Mouse (Mus musculus): Measurements from ENCODE around the gene Mars. TPM values are rescaled to one million over a fixed set of nuclear protein-coding genes. Genes with fewer than 3 reads are reported as not detected.

The Mars gene
- polyA plus RNA-seq, 1 experiment from 2014 or later: 84.0 TPM

DNA sequence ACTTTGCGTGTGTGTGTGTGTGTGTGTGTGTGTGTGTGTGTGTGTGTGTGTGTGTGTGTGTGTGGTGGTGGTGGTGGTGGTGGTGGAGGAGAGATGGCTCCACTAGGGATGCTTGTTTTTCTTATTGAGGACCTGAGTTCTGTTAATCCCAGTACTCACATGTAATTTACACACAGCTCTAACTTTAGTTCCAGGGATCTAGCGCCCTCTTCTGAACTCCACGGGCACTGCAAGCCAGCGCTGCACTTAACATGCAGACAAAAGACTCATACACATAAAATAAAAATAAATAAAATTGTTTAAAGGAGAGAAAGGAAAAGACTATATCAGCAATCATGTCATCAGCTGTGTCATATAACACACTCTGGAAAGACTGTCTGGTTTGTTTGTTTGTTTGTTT, 37.4 kb upstream of the Mars start:
- Histone ChIP-seq H3K27ac (replicated peaks) (no peak overlapping the region), H3K9ac (no peak overlapping the region), H3K27me3 (replicated peaks) (peaks cover 21% of the 10 kb centered on the region), H3K4me1 (peaks cover 11% of the 10 kb centered on the region; the same call in 1 of the 2 replicates), H3K4me3 (no peak overlapping the region), H3K4me2 (no peak overlapping the region), H3K9me3 (no peaks in the 10 kb centered on the region), H3K36me3 (no peaks in the 10 kb centered on the region)
- no peak for ATAC-seq (ENCODE audit: extremely low read depth, insufficient number of reproducible peaks, low FRiP score, low TSS enrichment)
- WGBS: 61% methylated on average over 3 of the region's 4 CpGs

- no peak overlapping the region for H3K4me3 ChIP-seq
Measured at GRCm38 (mm10) chr10:127346173-127346572, 34.6 kb upstream of the Mars start.

GRCm38 (mm10) chr10:127343029-127343428, 31.4 kb upstream of the Mars start:
- H3K4me3 ChIP-seq: no peak overlapping the region
- H3K27ac ChIP-seq (replicated peaks): no peak overlapping the region
- 66% methylated on average over 3 of the region's 3 CpGs for WGBS

More at GRCm38 (mm10) chr10:127346173-127346572, 34.6 kb upstream of the Mars start:
- ATAC-seq (ENCODE audit: extremely low read depth, insufficient number of reproducible peaks, low FRiP score, low TSS enrichment): no peak
- H3K4me2 ChIP-seq: no peak overlapping the region
- H3K27me3 ChIP-seq (replicated peaks): peaks cover 21% of the 10 kb centered on the region
- H3K4me1 ChIP-seq: peaks cover 22% of the 10 kb centered on the region
- no peak overlapping the region for H3K27ac ChIP-seq (replicated peaks)
- 59% methylated on average over 3 of the region's 3 CpGs for WGBS
- H3K9me3 ChIP-seq: no peaks in the 10 kb centered on the region
- no peaks in the 10 kb centered on the region for H3K36me3 ChIP-seq
- no peak overlapping the region for H3K9ac ChIP-seq

GRCm38 (mm10) chr10:127341891-127342639, 30.5 kb upstream of the Mars start, which contains the start of gene Gli1:
Gene Gli1, minus strand, starts transcription at chr10:127341974.
- peak within 1 kb of the TSS; percentile 71 for H3K9ac ChIP-seq
- WGBS: under 1% methylated on average over 29 of the region's 29 CpGs
- peak within 1 kb of the TSS; percentile 57 for H3K4me3 ChIP-seq
- no peaks in the 10 kb centered on the region for H3K36me3 ChIP-seq
- ATAC-seq (ENCODE audit: extremely low read depth, insufficient number of reproducible peaks, low FRiP score, low TSS enrichment): no peak
- peaks cover 50% of the 10 kb centered on the region for H3K27me3 ChIP-seq (replicated peaks)
- H3K27ac ChIP-seq (replicated peaks): no peak within 1 kb of the TSS
- no peaks in the 10 kb centered on the region for H3K9me3 ChIP-seq
- peak within 1 kb of the TSS; percentile 96 for H3K4me2 ChIP-seq
- H3K4me1 ChIP-seq: peaks cover 34% of the 10 kb centered on the region

More at GRCm38 (mm10) chr10:127343029-127343428, 31.4 kb upstream of the Mars start:
- H3K9me3 ChIP-seq: no peaks in the 10 kb centered on the region
- no peak overlapping the region for H3K9ac ChIP-seq
- H3K4me2 ChIP-seq: no peak overlapping the region
- H3K4me1 ChIP-seq: peaks cover 34% of the 10 kb centered on the region
- H3K27me3 ChIP-seq (replicated peaks): peaks cover 40% of the 10 kb centered on the region
- no peaks in the 10 kb centered on the region for H3K36me3 ChIP-seq
- no peak for ATAC-seq (ENCODE audit: extremely low read depth, insufficient number of reproducible peaks, low FRiP score, low TSS enrichment)

- H3K27me3 ChIP-seq (replicated peaks): peaks cover 58% of the 10 kb centered on the region
- ATAC-seq (ENCODE audit: extremely low read depth, insufficient number of reproducible peaks, low FRiP score, low TSS enrichment): no peak
- peak overlapping the region; percentile 66 for H3K9ac ChIP-seq
- no peaks in the 10 kb centered on the region for H3K9me3 ChIP-seq
- no peak overlapping the region for H3K27ac ChIP-seq (replicated peaks)
- H3K4me2 ChIP-seq: peak overlapping the region; percentile 96
- no peaks in the 10 kb centered on the region for H3K36me3 ChIP-seq
- peaks cover 34% of the 10 kb centered on the region for H3K4me1 ChIP-seq
- WGBS: 0% methylated on average over 7 of the region's 11 CpGs
- H3K4me3 ChIP-seq: peak overlapping the region; percentile 57
Measured at GRCm38 (mm10) chr10:127341360-127341690, 29.7 kb upstream of the Mars start.

DNA sequence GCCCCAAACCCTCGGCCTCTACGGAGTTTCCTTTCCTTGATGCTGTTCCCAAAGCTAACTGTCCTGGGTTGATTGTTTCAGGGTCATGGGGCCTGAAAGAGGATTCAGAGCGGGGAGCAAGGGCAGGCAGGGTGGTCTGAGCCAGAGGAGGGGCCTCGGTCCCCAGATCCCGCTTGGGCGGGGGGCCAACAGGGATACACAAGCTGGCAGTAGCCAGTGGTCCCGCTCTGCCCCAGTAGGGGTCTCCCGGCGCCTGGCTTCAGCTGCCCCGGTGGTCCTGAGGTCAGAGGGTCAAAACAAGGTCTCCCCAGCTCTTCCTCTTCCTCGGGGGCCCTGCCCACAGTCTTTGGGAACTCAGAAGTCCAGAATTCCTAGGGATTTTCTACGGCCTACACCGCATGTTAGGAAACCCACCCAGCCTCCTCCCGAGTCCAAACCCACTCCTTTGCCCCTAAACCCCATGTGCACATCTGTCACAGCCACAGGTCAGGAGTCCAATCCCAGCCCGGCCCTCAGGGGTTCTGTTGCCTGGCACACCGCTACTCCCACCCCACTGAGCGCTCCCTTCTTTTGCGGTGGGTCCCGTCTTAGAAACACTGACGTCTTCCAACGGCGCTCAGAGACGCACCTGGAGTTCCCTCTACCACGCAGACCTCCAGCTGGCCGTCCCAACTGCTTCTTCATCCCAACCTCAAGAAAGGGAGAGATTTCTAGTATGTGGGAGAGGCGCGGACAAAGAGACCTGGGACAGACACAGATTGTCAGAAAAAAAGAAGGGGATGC, 29.2 kb upstream of the Mars start:
- H3K27me3 ChIP-seq (replicated peaks): peaks cover 63% of the 10 kb centered on the region
- H3K4me3 ChIP-seq: peak overlapping the region; percentile 57
- H3K9me3 ChIP-seq: no peaks in the 10 kb centered on the region
- WGBS: 2% methylated on average over 27 of the region's 27 CpGs
- no peak overlapping the region for H3K27ac ChIP-seq (replicated peaks)
- H3K4me1 ChIP-seq: peaks cover 34% of the 10 kb centered on the region
- H3K36me3 ChIP-seq: no peaks in the 10 kb centered on the region
- peak overlapping the region; percentile 71 for H3K9ac ChIP-seq
- H3K4me2 ChIP-seq: peak overlapping the region; percentile 96
- no peak for ATAC-seq (ENCODE audit: extremely low read depth, insufficient number of reproducible peaks, low FRiP score, low TSS enrichment)

DNA sequence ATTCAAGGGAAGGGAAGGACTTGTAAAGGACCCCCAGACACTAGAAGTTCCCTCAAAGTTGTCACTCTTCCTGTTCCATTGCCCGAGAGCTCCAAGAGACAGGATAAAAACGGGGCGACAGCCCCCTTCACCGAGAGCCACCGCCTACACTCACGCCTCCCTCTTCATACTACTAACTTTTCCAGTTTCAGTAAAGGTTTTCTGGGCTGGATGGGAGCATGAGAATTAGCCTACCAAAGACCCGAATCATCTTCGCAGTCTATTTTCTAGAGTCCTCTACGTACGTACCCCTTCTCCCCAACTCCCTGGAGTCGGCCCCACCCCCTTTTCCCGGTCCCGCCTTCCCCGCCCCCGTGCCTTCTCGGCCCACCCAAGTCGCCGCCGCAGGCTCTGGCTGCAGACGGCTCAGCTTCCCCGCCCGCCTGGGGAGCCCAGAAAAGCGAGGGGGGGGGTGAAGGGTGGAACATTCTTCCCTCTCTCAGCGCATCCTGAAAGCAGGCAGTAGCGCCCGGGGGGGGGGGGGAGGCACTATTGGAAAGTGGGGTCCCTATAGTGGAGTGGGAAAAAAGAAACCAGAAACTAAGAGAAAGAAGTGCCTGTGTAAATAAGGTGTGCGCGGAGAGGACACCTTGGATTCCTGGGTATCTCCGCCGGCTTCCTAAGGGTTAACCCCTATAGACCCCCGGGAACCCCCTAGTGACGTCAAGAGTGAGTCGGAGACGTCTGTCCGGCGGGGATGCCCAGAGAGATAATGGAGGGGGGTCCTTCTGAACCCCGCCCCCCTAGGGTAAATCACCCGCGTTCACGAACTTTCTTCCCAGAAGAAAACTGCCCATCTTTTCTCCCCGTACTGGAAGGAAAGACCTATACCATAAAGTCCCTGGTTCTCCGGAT, 28.3 kb upstream of the Mars start:
- no peak for ATAC-seq (ENCODE audit: extremely low read depth, insufficient number of reproducible peaks, low FRiP score, low TSS enrichment)
- Histone ChIP-seq H3K4me2 (peak overlapping the region; percentile 96), H3K4me1 (peaks cover 34% of the 10 kb centered on the region), H3K9ac (peak overlapping the region; percentile 71), H3K4me3 (peak overlapping the region; percentile 57), H3K9me3 (no peaks in the 10 kb centered on the region), H3K27ac (replicated peaks) (peak overlapping the region; percentile 48; the same call in 1 of the 2 replicates), H3K36me3 (no peaks in the 10 kb centered on the region), H3K27me3 (replicated peaks) (peaks cover 64% of the 10 kb centered on the region)
- under 1% methylated on average over 41 of the region's 42 CpGs for WGBS

- H3K9me3 ChIP-seq: no peaks in the 10 kb centered on the region
- H3K4me1 ChIP-seq: peaks cover 34% of the 10 kb centered on the region
- H3K27me3 ChIP-seq (replicated peaks): peaks cover 67% of the 10 kb centered on the region
- peak overlapping the region; percentile 71 for H3K9ac ChIP-seq
- H3K4me2 ChIP-seq: peak overlapping the region; percentile 96
- no peaks in the 10 kb centered on the region for H3K36me3 ChIP-seq
- WGBS: under 1% methylated on average over 31 of the region's 31 CpGs
- H3K27ac ChIP-seq (replicated peaks): peak overlapping the region; percentile 53; the same call in 1 of the 2 replicates
- ATAC-seq (ENCODE audit: extremely low read depth, insufficient number of reproducible peaks, low FRiP score, low TSS enrichment): peak; percentile 53; the same call in 1 of the 2 replicates
- peak overlapping the region; percentile 57 for H3K4me3 ChIP-seq
Measured at GRCm38 (mm10) chr10:127338930-127339682, 27.5 kb upstream of the Mars start.

DNA sequence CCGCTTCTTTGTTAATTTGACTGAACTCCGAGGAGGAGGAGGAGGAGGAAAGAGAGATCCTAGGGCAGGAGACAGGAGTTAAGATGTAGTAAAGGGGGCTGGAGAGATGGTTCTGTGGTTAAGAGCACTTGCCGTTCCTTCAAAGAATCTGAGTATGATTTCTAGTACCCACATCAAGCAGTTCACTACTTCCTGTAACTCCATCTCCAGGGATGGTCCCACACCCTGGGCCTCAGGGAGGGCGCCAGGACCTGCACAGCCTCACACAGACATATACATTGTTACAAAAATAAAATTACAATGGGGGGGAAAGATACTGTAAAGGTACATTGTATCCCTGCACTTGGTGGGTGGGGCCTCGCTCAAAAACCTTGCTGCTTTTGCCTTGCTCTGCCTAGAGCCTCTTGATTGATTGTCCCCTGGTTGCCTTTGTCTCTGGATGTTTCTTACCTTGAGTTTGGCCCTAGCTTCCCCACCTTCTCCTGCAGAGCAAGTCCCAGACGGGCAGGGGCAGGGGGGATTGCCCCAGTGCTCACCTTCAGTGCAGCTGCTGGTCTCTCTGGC, 26.0 kb upstream of the Mars start:
- peaks cover 34% of the 10 kb centered on the region for H3K4me1 ChIP-seq
- no peak overlapping the region for H3K9ac ChIP-seq
- H3K27me3 ChIP-seq (replicated peaks): peaks cover 77% of the 10 kb centered on the region
- H3K4me2 ChIP-seq: no peak overlapping the region
- no peak overlapping the region for H3K4me3 ChIP-seq
- no peak overlapping the region for H3K27ac ChIP-seq (replicated peaks)
- H3K36me3 ChIP-seq: no peaks in the 10 kb centered on the region
- WGBS: 78% methylated on average over 6 of the region's 6 CpGs
- no peak for ATAC-seq (ENCODE audit: extremely low read depth, insufficient number of reproducible peaks, low FRiP score, low TSS enrichment)
- no peaks in the 10 kb centered on the region for H3K9me3 ChIP-seq

- no peak overlapping the region for H3K4me2 ChIP-seq
- H3K27me3 ChIP-seq (replicated peaks): peaks cover 76% of the 10 kb centered on the region
- H3K4me1 ChIP-seq: peaks cover 28% of the 10 kb centered on the region
Measured at GRCm38 (mm10) chr10:127336952-127337351, 25.4 kb upstream of the Mars start.

More at GRCm38 (mm10) chr10:127336952-127337351, 25.4 kb upstream of the Mars start:
- ATAC-seq (ENCODE audit: extremely low read depth, insufficient number of reproducible peaks, low FRiP score, low TSS enrichment): no peak
- Histone ChIP-seq H3K4me3 (no peak overlapping the region), H3K27ac (replicated peaks) (no peak overlapping the region), H3K9me3 (no peaks in the 10 kb centered on the region), H3K36me3 (no peaks in the 10 kb centered on the region), H3K9ac (no peak overlapping the region)
- 48% methylated on average over 5 of the region's 5 CpGs for WGBS
